Mouse (Mus musculus): Measurements from ENCODE around the gene Prrc2c.
"Not testable (repeated sequence)": the region's sequence is repeated elsewhere in the genome, so short reads cannot be mapped to it uniquely, and the experiment has no call there.

Gene Prrc2c

GRCm38 (mm10) chr1:162665486-162666174 lies 74.7 kb downstream of the Prrc2c start:
- DNase-seq, result peak; percentile 24 to 55

GRCm38 (mm10) chr1:162664826-162665475 lies 75.4 kb downstream of the Prrc2c start:
- peak; percentile 83 to 86 for DNase-seq

DNA sequence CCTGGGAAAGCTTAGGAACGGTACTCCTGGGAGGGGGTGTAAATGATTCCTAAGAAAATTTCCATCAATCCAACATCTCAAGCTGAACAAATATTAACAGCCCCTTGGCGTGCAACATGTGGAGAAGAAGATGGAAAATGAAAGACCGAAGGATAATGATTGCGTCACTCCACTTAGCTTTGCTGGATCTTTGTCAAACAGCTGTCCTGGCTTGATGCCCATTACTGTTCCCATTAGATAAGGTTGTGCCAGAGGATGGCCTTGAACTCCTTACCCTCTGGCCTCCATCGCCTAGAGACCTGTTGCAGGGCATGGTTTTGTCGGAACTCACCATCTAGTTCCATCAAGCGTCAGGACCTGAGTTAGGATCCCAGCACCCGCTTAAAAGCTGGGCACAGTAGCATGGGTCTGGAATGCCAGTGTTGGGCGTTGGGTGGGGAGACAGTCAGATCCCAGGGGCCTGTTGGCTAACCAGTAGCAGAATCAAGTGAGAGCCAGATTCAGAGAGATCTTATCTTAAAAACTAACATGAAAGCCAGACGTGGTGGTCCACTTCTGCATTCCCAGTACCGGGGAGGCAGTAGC lies 80.0 kb downstream of the Prrc2c start:
- DNase-seq, result no peak

DNA sequence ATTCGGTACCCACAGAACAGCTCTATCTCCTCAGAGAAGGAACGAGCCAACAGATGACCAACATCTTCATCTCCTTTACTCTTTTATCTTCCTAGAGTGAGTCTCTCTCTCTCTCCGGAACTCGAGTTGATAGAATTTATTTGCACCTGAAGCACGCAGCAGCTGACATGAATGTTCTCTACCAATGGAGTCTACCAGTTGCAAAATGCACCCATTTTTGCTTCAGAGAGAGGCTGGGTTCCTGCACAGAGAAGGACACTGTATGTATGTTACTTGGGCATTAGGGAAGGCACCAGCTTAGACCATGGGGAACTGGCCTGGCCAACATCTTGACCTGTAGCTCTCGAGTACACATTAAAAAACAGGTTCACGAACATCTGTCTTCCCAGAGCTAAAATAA lies 82.2 kb downstream of the Prrc2c start, which contains the start of gene Myocos:
TSS of gene Myocos (minus strand) at position 101 of the 400 bp plus-strand sequence.
- no peak for DNase-seq

DNA sequence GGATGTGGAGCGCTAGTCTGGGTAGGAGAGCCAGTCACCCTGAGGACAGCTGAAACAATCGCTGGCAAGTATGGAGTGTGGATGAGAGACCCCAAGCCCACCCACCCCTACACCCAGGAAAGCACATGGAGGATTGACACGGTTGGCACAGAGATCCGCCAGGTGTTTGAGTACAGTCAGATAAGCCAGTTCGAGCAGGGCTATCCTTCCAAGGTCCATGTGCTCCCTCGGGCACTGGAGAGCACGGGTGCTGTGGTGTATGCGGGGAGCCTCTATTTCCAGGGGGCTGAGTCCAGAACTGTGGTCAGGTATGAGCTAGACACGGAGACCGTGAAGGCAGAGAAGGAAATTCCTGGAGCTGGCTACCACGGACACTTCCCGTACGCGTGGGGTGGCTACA lies 91.9 kb downstream of the Prrc2c start:
- no peak for DNase-seq

- no peak for DNase-seq
Observed at GRCm38 (mm10) chr1:162646083-162646686, 94.2 kb downstream of the Prrc2c start.

DNA sequence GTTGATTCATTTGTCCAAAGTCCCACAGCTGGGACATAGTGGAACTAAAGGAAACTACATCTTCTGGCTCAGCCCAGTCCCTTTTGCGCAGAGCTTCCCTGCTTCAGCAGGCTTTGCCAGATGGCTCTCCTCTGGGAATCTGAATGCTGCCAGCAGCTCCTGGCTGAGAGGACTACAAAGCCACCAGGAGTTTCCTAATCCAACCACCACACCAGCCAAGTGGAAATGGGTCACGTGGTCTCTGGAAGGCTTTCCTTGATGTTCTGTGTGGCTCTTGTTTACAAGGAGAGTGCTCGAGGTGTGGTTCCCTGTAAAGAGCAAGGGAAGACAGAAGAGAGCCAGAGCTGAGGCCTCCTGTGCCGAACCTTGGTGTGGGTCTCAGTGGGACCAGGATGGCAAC lies 96.6 kb downstream of the Prrc2c start:
- DNase-seq, result peak in 1 of 2 experiments; percentile 10

- DNase-seq, result no peak
Observed at GRCm38 (mm10) chr1:162642591-162642990, 97.8 kb downstream of the Prrc2c start.

DNA sequence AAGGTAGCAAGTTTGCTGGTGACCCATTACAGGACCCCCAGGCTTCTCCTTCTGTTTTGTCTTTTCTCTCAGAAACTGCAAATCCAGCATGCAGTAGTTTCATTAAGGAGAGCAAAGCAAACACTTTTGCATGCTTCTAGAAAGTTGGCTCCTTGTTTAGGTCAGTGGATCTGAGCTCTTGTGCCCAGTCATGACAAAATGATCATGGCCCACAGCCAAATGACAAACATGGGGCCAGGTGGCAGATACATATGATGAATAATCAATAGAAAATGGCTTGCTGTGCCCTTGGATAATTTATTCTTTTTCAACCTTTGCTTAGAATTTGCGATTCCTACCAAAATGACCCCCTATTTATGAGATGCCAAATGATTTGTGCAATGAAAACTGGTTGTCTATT lies 100.5 kb downstream of the Prrc2c start:
- DNase-seq, result no peak

DNA sequence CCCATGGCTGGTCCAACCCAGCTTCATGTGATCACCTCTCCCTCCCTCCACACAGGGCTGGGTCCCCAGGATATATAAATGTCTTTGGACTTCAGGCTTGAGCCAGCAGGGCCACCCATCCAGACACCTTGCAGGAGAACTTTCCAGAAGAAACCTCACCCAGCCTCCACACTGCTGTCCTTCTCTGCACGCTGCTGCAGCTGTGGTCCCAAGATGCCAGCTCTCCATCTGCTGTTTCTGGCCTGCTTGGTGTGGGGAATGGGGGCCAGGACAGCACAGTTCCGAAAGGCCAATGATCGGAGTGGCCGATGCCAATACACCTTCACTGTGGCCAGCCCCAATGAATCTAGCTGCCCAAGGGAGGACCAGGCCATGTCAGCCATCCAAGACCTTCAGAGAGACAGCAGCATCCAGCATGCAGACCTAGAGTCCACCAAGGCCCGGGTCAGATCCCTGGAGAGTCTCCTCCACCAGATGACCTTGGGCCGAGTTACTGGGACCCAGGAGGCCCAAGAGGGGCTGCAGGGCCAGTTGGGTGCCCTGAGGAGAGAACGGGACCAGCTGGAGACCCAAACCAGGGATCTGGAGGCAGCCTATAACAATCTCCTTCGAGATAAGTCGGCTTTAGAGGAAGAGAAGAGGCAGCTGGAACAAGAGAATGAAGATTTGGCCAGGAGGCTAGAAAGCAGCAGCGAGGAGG lies 101.2 kb downstream of the Prrc2c start, which contains the start of gene Myoc:
TSS of gene Myoc (plus strand) at position 105 of the 700 bp plus-strand sequence.
- no peak for DNase-seq

GRCm38 (mm10) chr1:162638535-162638934 lies 101.8 kb downstream of the Prrc2c start:
- no peak for DNase-seq

- no peak for DNase-seq
Observed at GRCm38 (mm10) chr1:162636516-162636915, 103.8 kb downstream of the Prrc2c start.

- not testable (repeated sequence) for DNase-seq
Observed at GRCm38 (mm10) chr1:162635291-162635931, 104.9 kb downstream of the Prrc2c start.

GRCm38 (mm10) chr1:162628326-162628725 lies 112.0 kb downstream of the Prrc2c start:
- DNase-seq, result not testable (repeated sequence)

DNA sequence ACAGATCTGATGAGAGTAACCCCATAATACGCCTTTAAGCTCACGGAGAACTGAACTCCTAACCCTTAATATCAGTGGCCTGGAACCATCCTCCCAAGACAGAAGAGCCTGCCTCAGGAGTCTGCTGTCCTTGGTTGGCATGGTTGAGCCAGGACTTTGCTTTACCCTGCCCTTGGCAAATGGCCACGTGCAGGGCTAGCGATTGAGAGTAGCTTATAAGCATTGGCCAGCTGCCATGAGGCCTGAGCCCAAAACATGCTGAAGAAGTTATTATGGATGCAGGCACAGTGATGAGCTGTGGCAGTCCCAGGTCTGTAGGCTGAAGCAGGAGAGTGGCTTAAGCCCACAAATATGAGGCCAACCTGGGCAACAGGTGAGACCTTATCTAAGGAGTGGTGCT lies 112.5 kb downstream of the Prrc2c start:
- not testable (repeated sequence) for DNase-seq

- no peak for DNase-seq
Observed at GRCm38 (mm10) chr1:162625229-162625628, 115.1 kb downstream of the Prrc2c start.

- DNase-seq, result no peak
Observed at GRCm38 (mm10) chr1:162623895-162624294, 116.5 kb downstream of the Prrc2c start.

Data from kidney, postnatal 4 days (tissue).